Mouse (Mus musculus) heart, adult 2 months (tissue): ENCODE data around the gene Zfp593. TPM values are rescaled to one million over a fixed set of nuclear protein-coding genes. Genes with fewer than 3 reads are reported as not detected.

Experiments
- DNase-seq, 2 experiments: peaks; one replicate each; pipeline ENCODE4 v3.0.0; 2021
- H3K27ac ChIP-seq: fragments of 200-600 bp; 2 replicates; pipeline ENCODE4 v1.8.1; 2022
- H3K27me3 ChIP-seq: fragments of 200-500 bp; 2 replicates; pipeline ENCODE4 v1.6.1; 2012; ENCODE audit warnings: mild to moderate bottlenecking, low read length, inconsistent platforms, mixed read lengths; ENCODE audit not compliant: control insufficient read depth, insufficient read depth
- H3K36me3 ChIP-seq: fragments of 200-500 bp; 2 replicates; pipeline ENCODE4 v1.6.1; 2012; ENCODE audit warnings: low read length, inconsistent platforms; ENCODE audit not compliant: control insufficient read depth, insufficient read depth
- H3K4me1 ChIP-seq: fragments of 200-500 bp; 2 replicates; pipeline ENCODE4 v1.6.1; 2011; ENCODE audit warnings: low read length; ENCODE audit not compliant: control insufficient read depth, insufficient read depth
- H3K4me3 ChIP-seq: fragments of 200-600 bp; 2 replicates; pipeline ENCODE4 v1.8.1; 2022
- H3K79me2 ChIP-seq: fragments of 200-500 bp; replicated peaks from 2 replicates; pipeline ENCODE4 v1.6.1; 2012; ENCODE audit warnings: mild to moderate bottlenecking, inconsistent platforms, low read length, moderate library complexity, mixed read lengths; ENCODE audit not compliant: control insufficient read depth, insufficient read depth
- H3K9ac ChIP-seq: fragments of 200-500 bp; 2 replicates; pipeline ENCODE4 v1.6.1; 2012; ENCODE audit warnings: low read depth, mild to moderate bottlenecking, control low read depth, inconsistent platforms, low read length, mixed read lengths
- CTCF ChIP-seq: fragments of 200-600 bp; IDR thresholded peaks from 2 replicates; pipeline ENCODE4 v1.8.1; 2022; ENCODE audit warnings: antibody characterized with exemption, mild to moderate bottlenecking, moderate library complexity
- EP300 ChIP-seq: fragments of 200-500 bp; IDR thresholded peaks from 2 replicates; pipeline ENCODE4 v1.6.1; 2011; ENCODE audit warnings: low read depth, low read length, control low read depth; ENCODE audit not compliant: insufficient read depth
- POLR2A ChIP-seq: fragments of 200-500 bp; IDR thresholded peaks from 2 replicates; pipeline ENCODE4 v1.6.1; 2011; ENCODE audit warnings: mild to moderate bottlenecking, low read depth, low read length, control low read depth; ENCODE audit not compliant: insufficient read depth
- WGBS: fragments of 180-500 bp; shearing (Covaris S2); methylation state at CpG from one replicate; pipeline ENCODE4 v1.1.7; 2018; 5-methylcytosine and 5-hydroxymethylcytosine counted together
- intact Hi-C: fragments of 180-260 bp; cut with DNase I; formaldehyde crosslinking; loops from one replicate; pipeline ENCODE4 v1.15.1; 2025
- polyA plus RNA-seq: library from polyadenylated mRNA; depleted of rRNA; stranded (reverse); fragments of >200 nt; gene quantifications from 2 replicates; pipeline ENCODE4 v1.2.3, GENCODE M21; 2012
- total RNA-seq, 2 experiments: library from RNA; stranded (reverse); gene quantifications; 2 replicates each; pipeline ENCODE4 v1.2.3; 2021

The Zfp593 gene
- total and polyA plus RNA-seq, 3 experiments: 2.8 to 4.3 (median 3.3) TPM

GRCm38 (mm10) chr4:134253722-134254324, 8.4 kb upstream of the Zfp593 start, which contains the start of gene Grrp1:
TSS of gene Grrp1 (minus strand) at chr4:134254106.
- H3K4me1 ChIP-seq: peaks cover 7% of the 10 kb centered on the region
- TF ChIP-seq POLR2A (peak; percentile 93), CTCF (no peak), EP300 (peak; percentile 74)
- peak within 1 kb of the TSS; percentile 56 for H3K4me3 ChIP-seq
- intact Hi-C loops: no loop called here
- no peaks in the 10 kb centered on the region for H3K36me3 ChIP-seq
- peak within 1 kb of the TSS; percentile 80 for H3K9ac ChIP-seq
- H3K27me3 ChIP-seq: no peaks in the 10 kb centered on the region
- WGBS: 7% methylated on average over 13 of the region's 13 CpGs
- H3K79me2 ChIP-seq: no peaks in the 10 kb centered on the region
- peak; percentile 55 to 63 for DNase-seq
- peak within 1 kb of the TSS; percentile 92 for H3K27ac ChIP-seq

GRCm38 (mm10) chr4:134252911-134253721, 7.7 kb upstream of the Zfp593 start:
- TF ChIP-seq CTCF (no peak), POLR2A (no peak), EP300 (no peak)
- WGBS: 42% methylated on average over 15 of the region's 15 CpGs
- Histone ChIP-seq H3K9ac (peak overlapping the region; percentile 80), H3K79me2 (no peaks in the 10 kb centered on the region), H3K27me3 (no peaks in the 10 kb centered on the region), H3K4me3 (peak overlapping the region; percentile 56), H3K27ac (peak overlapping the region; percentile 92), H3K4me1 (peaks cover 7% of the 10 kb centered on the region), H3K36me3 (no peaks in the 10 kb centered on the region)
- intact Hi-C loops: no loop called here
- no peak for DNase-seq

GRCm38 (mm10) chr4:134252131-134252910, 6.9 kb upstream of the Zfp593 start:
- 28% methylated on average over 22 of the region's 22 CpGs for WGBS
- peak overlapping the region; percentile 92 for H3K27ac ChIP-seq
- peak; percentile 36 to 52 for DNase-seq
- H3K9ac ChIP-seq: peak overlapping the region; percentile 80
- no peaks in the 10 kb centered on the region for H3K36me3 ChIP-seq
- no peaks in the 10 kb centered on the region for H3K27me3 ChIP-seq
- TF ChIP-seq EP300: no peak
- TF ChIP-seq POLR2A: 0 out of 2 replicates have a peak, but pooled peaks have one; percentile 7
- no peak for TF ChIP-seq CTCF
- peaks cover 5% of the 10 kb centered on the region for H3K4me1 ChIP-seq
- H3K4me3 ChIP-seq: peak overlapping the region; percentile 56
- intact Hi-C loops: no loop called here
- H3K79me2 ChIP-seq: no peaks in the 10 kb centered on the region

DNA sequence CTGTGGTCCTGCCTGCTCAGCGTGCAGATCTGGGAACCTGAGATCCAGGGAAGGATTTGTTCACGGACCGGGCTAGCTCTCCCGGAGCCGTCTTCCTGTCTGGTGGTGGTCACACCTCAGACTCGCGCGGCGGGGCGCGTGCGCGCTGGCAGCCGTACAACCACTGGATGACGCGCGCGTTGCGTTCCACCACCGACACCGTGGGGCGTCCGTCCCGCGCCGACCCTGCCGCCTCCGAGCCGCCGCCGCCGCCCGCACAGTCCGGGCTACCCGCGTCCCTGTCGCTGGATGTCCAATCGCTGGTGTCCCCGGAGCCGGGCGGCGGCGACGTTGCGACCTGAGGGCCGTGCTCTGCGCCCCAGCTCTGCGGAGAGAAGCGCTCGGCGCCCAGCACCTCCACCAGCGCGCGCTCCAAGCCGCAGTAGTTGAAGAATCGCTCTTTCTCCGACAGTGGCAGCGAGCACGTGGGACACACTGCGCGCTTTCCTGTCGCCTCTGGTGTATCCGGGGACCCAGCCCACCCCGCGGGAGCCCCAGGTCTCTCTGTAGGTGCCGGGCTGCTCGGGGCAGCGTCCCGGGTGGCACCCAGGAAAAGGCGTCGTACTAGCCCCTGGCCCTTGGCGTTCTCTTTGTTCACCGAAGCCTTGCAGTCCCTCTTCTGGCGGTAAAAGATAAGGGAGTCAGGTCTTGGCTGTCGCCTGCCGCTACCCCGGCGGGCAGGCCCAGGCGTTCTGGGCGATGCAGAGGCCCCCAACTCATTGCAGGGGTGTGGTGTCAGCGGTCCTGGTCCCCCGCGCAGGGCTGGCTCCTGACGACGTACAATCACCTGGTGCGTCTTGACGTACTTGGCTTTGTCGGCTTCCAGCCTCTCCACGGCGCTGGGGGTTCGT, 6.1 kb upstream of the Zfp593 start:
- peak; percentile 46 to 70 for DNase-seq
- H3K27me3 ChIP-seq: no peaks in the 10 kb centered on the region
- TF ChIP-seq CTCF: no peak
- H3K9ac ChIP-seq: peak overlapping the region; percentile 72
- H3K79me2 ChIP-seq: no peaks in the 10 kb centered on the region
- peak overlapping the region; percentile 92 for H3K27ac ChIP-seq
- H3K36me3 ChIP-seq: no peaks in the 10 kb centered on the region
- WGBS: 2% methylated on average over 91 of the region's 91 CpGs
- intact Hi-C loops: no loop called here
- peaks cover 3% of the 10 kb centered on the region for H3K4me1 ChIP-seq
- peak overlapping the region; percentile 56 for H3K4me3 ChIP-seq

GRCm38 (mm10) chr4:134250930-134251240, 5.5 kb upstream of the Zfp593 start:
- peak overlapping the region; percentile 92 for H3K27ac ChIP-seq

More at GRCm38 (mm10) chr4:134250930-134251240, 5.5 kb upstream of the Zfp593 start:
- H3K27me3 ChIP-seq: no peaks in the 10 kb centered on the region
- DNase-seq: no peak
- peaks cover 1% of the 10 kb centered on the region for H3K4me1 ChIP-seq
- no peaks in the 10 kb centered on the region for H3K79me2 ChIP-seq
- peak overlapping the region; percentile 56 for H3K4me3 ChIP-seq
- intact Hi-C loops: loop anchor here (1.0 kb wide), 1 partner anchor 36 kb away; the partner anchor contains the start of gene Pdik1l
- H3K36me3 ChIP-seq: no peaks in the 10 kb centered on the region
- no peak for TF ChIP-seq CTCF
- TF ChIP-seq EP300: no peak
- no peak for TF ChIP-seq POLR2A
- peak overlapping the region; percentile 72 for H3K9ac ChIP-seq
- 26% methylated on average over 10 of the region's 10 CpGs for WGBS
